Mouse (Mus musculus) small intestine, adult 2 months (tissue): Measurements from ENCODE around the gene Zfp954. TPM values are rescaled to one million over a fixed set of nuclear protein-coding genes. Genes with fewer than 3 reads are reported as not detected.

Experiments used
- H3K27ac ChIP-seq: fragments of 200-500 bp; 2 replicates; pipeline ENCODE4 v1.5.1; 2012; ENCODE audit warnings: low read depth, low read length, control low read depth, inconsistent platforms; ENCODE audit not compliant: insufficient read depth
- H3K27me3 ChIP-seq: fragments of 200-500 bp; 2 replicates; pipeline ENCODE4 v1.6.1; 2012; ENCODE audit warnings: mild to moderate bottlenecking, moderate library complexity, low read length, inconsistent platforms; ENCODE audit not compliant: control insufficient read depth, insufficient read depth
- H3K36me3 ChIP-seq: fragments of 200-500 bp; 2 replicates; pipeline ENCODE4 v1.6.1; 2012; ENCODE audit warnings: mild to moderate bottlenecking, low read length, control low read depth, inconsistent platforms; ENCODE audit not compliant: control insufficient read depth, insufficient read depth
- H3K4me1 ChIP-seq: fragments of 200-500 bp; 2 replicates; pipeline ENCODE4 v1.6.1; 2012; ENCODE audit warnings: low read length, inconsistent platforms, mixed read lengths; ENCODE audit not compliant: control insufficient read depth, insufficient read depth, insufficient read length
- H3K4me3 ChIP-seq: fragments of 200-500 bp; 2 replicates; pipeline ENCODE4 v1.5.1; 2012; ENCODE audit warnings: low read depth, mild to moderate bottlenecking, control low read depth, inconsistent platforms, low read length, moderate library complexity
- CTCF ChIP-seq: fragments of 200-500 bp; IDR thresholded peaks from 2 replicates; pipeline ENCODE4 v1.5.1; 2012; ENCODE audit warnings: low read depth, mild to moderate bottlenecking, control low read depth, inconsistent platforms, low read length, moderate library complexity, mixed read lengths; ENCODE audit not compliant: insufficient replicate concordance, insufficient read length; ENCODE audit errors: extremely low read depth
- POLR2A ChIP-seq: fragments of 200-500 bp; IDR thresholded peaks from 2 replicates; pipeline ENCODE4 v1.6.1; 2012; ENCODE audit warnings: low read depth, mild to moderate bottlenecking, control low read depth, inconsistent platforms, low read length, moderate library complexity
- WGBS: fragments of 180-500 bp; shearing (Covaris S2); methylation state at CpG from one replicate; pipeline ENCODE4 v1.1.7; 2018; 5-methylcytosine and 5-hydroxymethylcytosine counted together
- polyA plus RNA-seq: library from polyadenylated mRNA; depleted of rRNA; stranded (reverse); fragments of >200 nt; gene quantifications from 2 replicates; pipeline ENCODE4 v1.2.3, GENCODE M21; 2012; rRNA removed

The Zfp954 gene
- polyA plus RNA-seq, 1 experiment: 8.5 TPM

DNA sequence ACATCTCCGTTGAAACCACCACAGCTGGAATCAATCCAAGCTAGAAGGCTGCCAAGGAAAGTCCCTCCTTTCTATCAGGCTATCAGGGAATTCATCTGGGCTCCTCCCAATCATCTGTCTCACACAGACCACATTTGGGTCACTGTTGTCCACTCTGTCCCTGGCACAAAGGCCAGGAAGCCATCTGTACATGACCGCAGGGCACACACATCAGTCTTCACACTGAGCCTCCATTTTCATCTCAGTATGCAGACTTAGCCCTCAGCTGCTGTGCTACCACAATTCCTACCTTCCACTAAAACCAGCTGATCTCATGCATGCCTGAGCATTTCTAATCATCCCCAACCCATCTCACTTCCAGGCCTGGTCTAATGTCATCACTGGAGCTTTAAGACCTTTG is 2.8 kb downstream of the Zfp954 start:
- 74% methylated on average over 2 of the region's 2 CpGs for WGBS
- Histone ChIP-seq H3K27ac (no peak overlapping the region), H3K4me1 (peaks cover 2% of the 10 kb centered on the region; the same call in 1 of the 2 replicates), H3K36me3 (peaks cover 41% of the 10 kb centered on the region), H3K4me3 (no peak overlapping the region), H3K27me3 (no peaks in the 10 kb centered on the region)
- TF ChIP-seq POLR2A (no peak), CTCF (no peak)

DNA sequence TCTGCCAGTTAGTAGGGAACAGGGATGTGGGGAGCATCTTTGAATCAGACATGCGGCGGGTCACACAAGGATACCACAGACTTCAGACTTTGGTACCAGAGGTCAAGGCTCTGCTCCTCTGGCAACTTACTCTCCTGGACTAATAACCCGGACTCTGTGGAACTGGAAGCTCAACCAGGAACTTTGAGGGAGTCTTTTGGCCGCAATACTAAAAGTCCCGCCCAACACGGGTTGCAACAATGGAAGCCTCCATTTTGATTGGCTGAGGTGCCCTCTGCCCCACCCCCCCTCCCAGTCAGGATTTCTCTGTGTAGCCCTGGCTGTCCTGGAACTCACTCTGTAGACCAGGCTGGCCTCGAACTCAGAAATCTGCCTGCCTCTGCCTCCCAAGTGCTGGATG is 12.8 kb downstream of the Zfp954 start:
- H3K4me1 ChIP-seq: no peaks in the 10 kb centered on the region
- WGBS: 88% methylated on average over 7 of the region's 7 CpGs
- H3K27me3 ChIP-seq: no peaks in the 10 kb centered on the region
- no peak overlapping the region for H3K27ac ChIP-seq
- no peaks in the 10 kb centered on the region for H3K36me3 ChIP-seq
- TF ChIP-seq POLR2A: no peak
- TF ChIP-seq CTCF: no peak
- H3K4me3 ChIP-seq: no peak overlapping the region

Other genes starting within 250 kb of the Zfp954 start
- not detected in 2 replicates for gene Aurkc, start 126.2 kb downstream of the Zfp954 start, polyA plus RNA-seq
- gene Zfp773, start 15.3 kb upstream of the Zfp954 start, polyA plus RNA-seq: 0.03 and 0.33 TPM in 2 replicates
- 0.19 and 0.37 TPM in 2 replicates for gene Zfp418, start 49.8 kb upstream of the Zfp954 start, polyA plus RNA-seq
- gene Zfp772, start 88.5 kb upstream of the Zfp954 start, polyA plus RNA-seq: 0.32 and 0.34 TPM in 2 replicates
- not detected in 2 replicates for gene Vmn2r29, start 125.8 kb upstream of the Zfp954 start, polyA plus RNA-seq
- gene Gm45844, start 156.8 kb upstream of the Zfp954 start, polyA plus RNA-seq: 0.23 TPM in 1 of 2 replicates, not detected in the other
- 9.5 and 14.6 TPM in 2 replicates for gene Clcn4, start 179.4 kb upstream of the Zfp954 start, polyA plus RNA-seq
- gene Vmn2r30, start 216.1 kb upstream of the Zfp954 start, polyA plus RNA-seq: not detected in 2 replicates